Mouse (Mus musculus) hindbrain, postnatal 0 days (tissue): ENCODE results near the gene Supt6. TPM values are rescaled to one million over a fixed set of nuclear protein-coding genes. Genes with fewer than 3 reads are reported as not detected.
A peak's percentile ranks its signal among the peaks of the same experiment; 100 is the strongest.

Source experiments
- ATAC-seq: fragments of 200-750 bp; cut with Nextera tagmentation; 2 replicates; pipeline ENCODE4 v1.8.0; 2017; ENCODE audit warnings: mild to moderate bottlenecking, moderate TSS enrichment, moderate library complexity
- DNase-seq: peaks from one replicate; pipeline ENCODE4 v3.0.0-alpha.2; 2015; ENCODE audit warnings: low spot score
- H3K27ac ChIP-seq: fragments of 300-500 bp; sonication (generic); 2 replicates; pipeline ENCODE4 v1.5.1; 2014; ENCODE audit warnings: mild to moderate bottlenecking
- H3K27me3 ChIP-seq: fragments of 300-500 bp; sonication (generic); 2 replicates; pipeline ENCODE4 v1.6.1; 2014; ENCODE audit warnings: low read length, mixed read lengths; ENCODE audit not compliant: insufficient read depth
- H3K36me3 ChIP-seq: fragments of 300-500 bp; sonication (generic); 2 replicates; pipeline ENCODE4 v1.6.1; 2014; ENCODE audit warnings: low read length, mixed read lengths; ENCODE audit not compliant: insufficient read depth
- H3K4me1 ChIP-seq: fragments of 300-500 bp; sonication (generic); 2 replicates; pipeline ENCODE4 v1.6.1; 2014; ENCODE audit warnings: antibody characterized with exemption, low read length, mixed read lengths; ENCODE audit not compliant: insufficient read depth
- H3K4me2 ChIP-seq: fragments of 300-500 bp; sonication (generic); 2 replicates; pipeline ENCODE4 v1.6.1; 2014; ENCODE audit warnings: low read depth, mild to moderate bottlenecking, low read length, moderate library complexity, mixed read lengths
- H3K4me3 ChIP-seq: fragments of 300-500 bp; sonication (generic); 2 replicates; pipeline ENCODE4 v1.5.1; 2014; ENCODE audit warnings: low read length
- H3K9ac ChIP-seq: fragments of 300-500 bp; sonication (generic); replicated peaks from 2 replicates; pipeline ENCODE4 v1.6.1; 2014; ENCODE audit warnings: mild to moderate bottlenecking, low read length, moderate library complexity, mixed read lengths
- H3K9me3 ChIP-seq: fragments of 300-500 bp; sonication (generic); 2 replicates; pipeline ENCODE4 v1.6.1; 2016; ENCODE audit warnings: low read length, mixed read lengths
- CTCF ChIP-seq: IDR thresholded peaks from 2 replicates; pipeline ENCODE4 v1.5.1; 2016; ENCODE audit warnings: antibody characterized with exemption, control low read depth, low read depth
- WGBS: fragments of 180-500 bp; shearing (Covaris S2); extraction: QIAGEN DNeasy Blood & Tissue Kit; methylation state at CpG from one replicate; pipeline ENCODE4 v1.1.7; 2014; 5-methylcytosine and 5-hydroxymethylcytosine counted together
- polyA plus RNA-seq: library from polyadenylated mRNA; unstranded; fragments of >200 nt; fragmentation: Nextera tagmentation; extraction: Ambion mirVana; gene quantifications from 2 replicates; pipeline ENCODE4 v1.2.1, GENCODE M21; 2015
- total RNA-seq: library from RNA; depleted of rRNA; stranded (reverse); fragments of >200 nt; gene quantifications from 2 replicates; pipeline ENCODE4 v1.2.3, GENCODE M21; 2014

The Supt6 gene
- total and polyA plus RNA-seq, 2 experiments from 2014 or later = 19.0 to 36.0 TPM

GRCm38 (mm10) chr11:78260489-78261258 lies 14.9 kb upstream of the Supt6 start:
- WGBS = 94% methylated on average over 2 of the region's 2 CpGs
- Histone ChIP-seq H3K27ac (no peak overlapping the region), H3K4me2 (peak overlapping the region; percentile 82; the same call in 1 of the 2 replicates), H3K9ac (no peak overlapping the region), H3K36me3 (peaks cover 20% of the 10 kb centered on the region), H3K4me3 (peak overlapping the region; percentile 92), H3K4me1 (no peaks in the 10 kb centered on the region), H3K27me3 (no peaks in the 10 kb centered on the region), H3K9me3 (no peaks in the 10 kb centered on the region)
- DNase-seq (no peak), ATAC-seq (no peak)
- TF ChIP-seq CTCF = no peak

DNA sequence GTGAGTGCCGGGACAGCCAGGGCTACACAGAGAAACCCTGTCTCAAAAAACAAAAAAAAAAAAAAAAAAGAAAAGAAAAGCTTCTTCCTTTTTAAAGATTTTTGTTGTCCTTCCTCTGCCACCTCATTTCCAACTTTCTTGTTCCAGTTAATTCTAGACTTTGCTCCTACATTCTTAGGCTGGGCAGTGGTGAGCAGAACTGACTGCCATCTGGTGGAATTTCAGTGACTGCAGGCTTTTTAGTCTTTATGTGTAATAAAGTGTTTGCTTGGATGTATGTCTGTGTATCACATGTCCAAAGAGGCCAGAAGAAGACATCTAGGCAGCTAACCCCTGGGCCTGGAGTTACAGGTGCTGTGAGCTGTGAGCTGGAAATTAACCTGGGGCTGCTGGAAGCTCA lies 10.8 kb upstream of the Supt6 start:
- TF ChIP-seq CTCF = peak; percentile 44
- no peaks in the 10 kb centered on the region for H3K4me1 ChIP-seq
- no peak overlapping the region for H3K9ac ChIP-seq
- no peaks in the 10 kb centered on the region for H3K9me3 ChIP-seq
- H3K36me3 ChIP-seq = peaks cover 25% of the 10 kb centered on the region
- no peak overlapping the region for H3K4me3 ChIP-seq
- H3K27ac ChIP-seq = no peak overlapping the region
- DNase-seq (peak; percentile 35), ATAC-seq (no peak)
- H3K27me3 ChIP-seq = no peaks in the 10 kb centered on the region
- 100% methylated on average over 1 of the region's 1 CpGs for WGBS
- no peak overlapping the region for H3K4me2 ChIP-seq

- ATAC-seq (no peak), DNase-seq (no peak)
- Histone ChIP-seq H3K4me1 (peaks cover 14% of the 10 kb centered on the region), H3K4me2 (no peak overlapping the region), H3K9ac (no peak overlapping the region), H3K27me3 (no peaks in the 10 kb centered on the region), H3K27ac (no peak overlapping the region), H3K4me3 (no peak overlapping the region), H3K9me3 (no peaks in the 10 kb centered on the region), H3K36me3 (peaks cover 11% of the 10 kb centered on the region; the same call in 1 of the 2 replicates)
- no peak for TF ChIP-seq CTCF
- 57% methylated on average over 4 of the region's 4 CpGs for WGBS
Observed at GRCm38 (mm10) chr11:78247727-78248140, 1.9 kb upstream of the Supt6 start.

- peaks cover 14% of the 10 kb centered on the region for H3K4me1 ChIP-seq
- WGBS = 81% methylated on average over 3 of the region's 3 CpGs
- H3K4me3 ChIP-seq = no peak overlapping the region
- no peaks in the 10 kb centered on the region for H3K9me3 ChIP-seq
- no peak for TF ChIP-seq CTCF
- H3K9ac ChIP-seq = no peak overlapping the region
- no peak overlapping the region for H3K27ac ChIP-seq
- DNase-seq = no peak
- ATAC-seq = no peak
- H3K4me2 ChIP-seq = peak overlapping the region; percentile 81
- peaks cover 5% of the 10 kb centered on the region; the same call in 1 of the 2 replicates for H3K36me3 ChIP-seq
- no peaks in the 10 kb centered on the region for H3K27me3 ChIP-seq
Observed at GRCm38 (mm10) chr11:78247012-78247348, 1.2 kb upstream of the Supt6 start.

GRCm38 (mm10) chr11:78246318-78247011 lies 678 bp upstream of the Supt6 start:
- Histone ChIP-seq H3K4me1 (peaks cover 14% of the 10 kb centered on the region), H3K27me3 (no peaks in the 10 kb centered on the region), H3K27ac (peak overlapping the region; percentile 99), H3K36me3 (no peaks in the 10 kb centered on the region), H3K9me3 (no peaks in the 10 kb centered on the region), H3K4me3 (peak overlapping the region; percentile 95), H3K9ac (peak overlapping the region; percentile 95), H3K4me2 (peak overlapping the region; percentile 81)
- ATAC-seq (no peak), DNase-seq (no peak)
- TF ChIP-seq CTCF = no peak
- 55% methylated on average over 7 of the region's 7 CpGs for WGBS

DNA sequence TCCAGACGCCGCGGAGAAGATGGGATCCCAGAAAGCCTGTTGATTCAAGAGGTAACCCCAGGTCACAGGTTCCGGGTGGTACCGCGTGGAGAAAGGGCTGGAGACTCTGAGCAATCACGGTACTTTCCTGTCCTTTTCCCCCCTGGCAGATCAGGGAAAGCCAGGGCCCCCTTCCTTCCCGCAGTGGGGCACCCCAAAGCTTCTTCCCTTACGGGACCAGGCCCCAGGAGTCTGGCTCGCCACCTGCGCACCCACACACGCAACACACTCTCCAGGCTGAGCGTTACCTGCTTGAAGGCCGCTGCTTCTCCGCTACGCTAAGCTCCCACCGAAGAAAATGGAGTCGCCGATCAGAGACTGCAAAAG lies 543 bp downstream of the Supt6 start:
- TF ChIP-seq CTCF = no peak
- peak overlapping the region; percentile 95 for H3K4me3 ChIP-seq
- ATAC-seq (no peak; the same call in 1 of the 2 replicates), DNase-seq (no peak)
- WGBS = under 1% methylated on average over 19 of the region's 19 CpGs
- H3K9me3 ChIP-seq = no peaks in the 10 kb centered on the region
- H3K27me3 ChIP-seq = no peaks in the 10 kb centered on the region
- peak overlapping the region; percentile 99 for H3K27ac ChIP-seq
- H3K9ac ChIP-seq = peak overlapping the region; percentile 95
- H3K4me1 ChIP-seq = peaks cover 14% of the 10 kb centered on the region
- peak overlapping the region; percentile 81 for H3K4me2 ChIP-seq
- 0 out of 2 replicates have a peak, but pooled peaks cover 3% of the 10 kb centered on the region for H3K36me3 ChIP-seq
